Mouse (Mus musculus) adipocyte (in vitro differentiated cells): ENCODE measurements around the gene Spryd4.
A peak's percentile ranks its signal among the peaks of the same experiment; 100 is the strongest.
"Not testable (repeated sequence)": the region's sequence is repeated elsewhere in the genome, so short reads cannot be mapped to it uniquely, and the experiment has no call there.

Experiments used
- DNase-seq: peaks from one replicate; pipeline ENCODE4 v3.0.0-alpha.2; 2016; ENCODE audit warnings: low spot score

Gene Spryd4

GRCm38 (mm10) chr10:128225064-128225463, 13.5 kb upstream of the Spryd4 start:
- DNase-seq, result no peak

GRCm38 (mm10) chr10:128221533-128222286, 10.1 kb upstream of the Spryd4 start:
- no peak for DNase-seq

GRCm38 (mm10) chr10:128218387-128219117, 6.9 kb upstream of the Spryd4 start:
- no peak for DNase-seq

- DNase-seq, result peak; percentile 55
Observed at GRCm38 (mm10) chr10:128214981-128215380, 3.4 kb upstream of the Spryd4 start.

- not testable (repeated sequence) for DNase-seq
Observed at GRCm38 (mm10) chr10:128214112-128214511, 2.5 kb upstream of the Spryd4 start.

- DNase-seq, result peak; percentile 60
Observed at GRCm38 (mm10) chr10:128212871-128213323, 1.3 kb upstream of the Spryd4 start.

- no peak for DNase-seq
Observed at GRCm38 (mm10) chr10:128212148-128212547, 541 bp upstream of the Spryd4 start.

GRCm38 (mm10) chr10:128210954-128211353, 653 bp downstream of the Spryd4 start:
- peak; percentile 54 for DNase-seq

GRCm38 (mm10) chr10:128210131-128210530, 1.5 kb downstream of the Spryd4 start:
- no peak for DNase-seq

GRCm38 (mm10) chr10:128209311-128210009, 2.1 kb downstream of the Spryd4 start:
- no peak for DNase-seq

- DNase-seq, result no peak
Observed at GRCm38 (mm10) chr10:128208326-128208725, 3.3 kb downstream of the Spryd4 start.

GRCm38 (mm10) chr10:128204941-128205340, 6.7 kb downstream of the Spryd4 start:
- DNase-seq, result no peak

GRCm38 (mm10) chr10:128201856-128202255, 9.8 kb downstream of the Spryd4 start:
- DNase-seq, result no peak

- DNase-seq, result no peak
Observed at GRCm38 (mm10) chr10:128194551-128195461, 16.8 kb downstream of the Spryd4 start.

GRCm38 (mm10) chr10:128194024-128194550, 17.5 kb downstream of the Spryd4 start, which contains the start of gene Gls2:
Gene Gls2 (plus strand): TSS chr10:128194457.
- peak; percentile 89 for DNase-seq

- DNase-seq, result no peak
Observed at GRCm38 (mm10) chr10:128193113-128193512, 18.5 kb downstream of the Spryd4 start.

GRCm38 (mm10) chr10:128192030-128192766, 19.4 kb downstream of the Spryd4 start:
- not testable (repeated sequence) for DNase-seq

GRCm38 (mm10) chr10:128191472-128191871, 20.1 kb downstream of the Spryd4 start:
- no peak for DNase-seq

GRCm38 (mm10) chr10:128188242-128188877, 23.2 kb downstream of the Spryd4 start:
- DNase-seq, result peak; percentile 88

- no peak for DNase-seq
Observed at GRCm38 (mm10) chr10:128187181-128187605, 24.4 kb downstream of the Spryd4 start.
